Mouse (Mus musculus): ENCODE measurements around the gene Nfia.

The Nfia gene

GRCm38 (mm10) chr4:97914348-97914747 lies 141.8 kb downstream of the Nfia start:
- DNase-seq = peak in 1 of 2 experiments; percentile 49

GRCm38 (mm10) chr4:97914761-97915160 lies 142.2 kb downstream of the Nfia start:
- no peak for DNase-seq

- no peak for DNase-seq
These were observed 145.0 kb downstream of the Nfia start for GRCm38 (mm10) chr4:97917568-97917967.

GRCm38 (mm10) chr4:97918675-97919074 lies 146.1 kb downstream of the Nfia start:
- DNase-seq = peak in 1 of 2 experiments; percentile 9

GRCm38 (mm10) chr4:97919773-97920172 lies 147.2 kb downstream of the Nfia start:
- DNase-seq = no peak

GRCm38 (mm10) chr4:97920287-97921079 lies 147.9 kb downstream of the Nfia start:
- DNase-seq = peak; percentile 70 to 81

- DNase-seq = no peak
These were observed 149.1 kb downstream of the Nfia start for GRCm38 (mm10) chr4:97921682-97922081.

- no peak for DNase-seq
These were observed 150.7 kb downstream of the Nfia start for GRCm38 (mm10) chr4:97923248-97923647.

- peak; percentile 81 to 88 for DNase-seq
These were observed 151.4 kb downstream of the Nfia start for GRCm38 (mm10) chr4:97923876-97924316.

GRCm38 (mm10) chr4:97924414-97924813 lies 151.9 kb downstream of the Nfia start:
- DNase-seq = peak; percentile 50 to 73

- no peak for DNase-seq
These were observed 152.3 kb downstream of the Nfia start for GRCm38 (mm10) chr4:97924855-97925254.

- DNase-seq = no peak
These were observed 153.1 kb downstream of the Nfia start for GRCm38 (mm10) chr4:97925644-97926043.

GRCm38 (mm10) chr4:97926607-97927308 lies 154.2 kb downstream of the Nfia start:
- peak; percentile 55 to 74 for DNase-seq

GRCm38 (mm10) chr4:97927309-97927656 lies 154.7 kb downstream of the Nfia start:
- DNase-seq = no peak

GRCm38 (mm10) chr4:97936371-97936770 lies 163.8 kb downstream of the Nfia start:
- DNase-seq = no peak

GRCm38 (mm10) chr4:97936912-97937311 lies 164.4 kb downstream of the Nfia start:
- peak; percentile 56 to 64 for DNase-seq

GRCm38 (mm10) chr4:97939492-97939891 lies 167.0 kb downstream of the Nfia start:
- peak; percentile 59 to 73 for DNase-seq

GRCm38 (mm10) chr4:97939920-97940520 lies 167.5 kb downstream of the Nfia start:
- DNase-seq = no peak

- DNase-seq = no peak
These were observed 169.1 kb downstream of the Nfia start for GRCm38 (mm10) chr4:97941616-97942015.

- no peak for DNase-seq
These were observed 171.8 kb downstream of the Nfia start for GRCm38 (mm10) chr4:97944309-97944708.

- DNase-seq = no peak
These were observed 174.9 kb downstream of the Nfia start for GRCm38 (mm10) chr4:97947484-97947883.

GRCm38 (mm10) chr4:97948250-97948649 lies 175.7 kb downstream of the Nfia start:
- no peak for DNase-seq

GRCm38 (mm10) chr4:97950341-97951071 lies 178.0 kb downstream of the Nfia start:
- peak; percentile 70 to 75 for DNase-seq
